Mouse (Mus musculus): ENCODE results near the gene Rprd2. TPM values are rescaled to one million over a fixed set of nuclear protein-coding genes. Genes with fewer than 3 reads are reported as not detected.

The Rprd2 gene
- polyA plus RNA-seq, 1 experiment from 2014 or later, result 23.5 TPM

- Histone ChIP-seq H3K4me1 (replicated peaks; ENCODE audit: control insufficient read depth, insufficient read depth, low read length) (no peaks in the 10 kb centered on the region), H3K9ac (replicated peaks; ENCODE audit: low read depth, low read length) (no peak overlapping the region), H3K27me3 (replicated peaks; ENCODE audit: control insufficient read depth, insufficient read depth, low read length) (no peaks in the 10 kb centered on the region), H3K9me3 (ENCODE audit: control insufficient read depth, low read length) (no peaks in the 10 kb centered on the region), H3K4me3 (replicated peaks; ENCODE audit: low read length) (no peak overlapping the region), H3K36me3 (ENCODE audit: control insufficient read depth, insufficient read depth) (no peaks in the 10 kb centered on the region), H3K27ac (ENCODE audit: low read length) (no peak overlapping the region), H3K4me2 (ENCODE audit: low read length) (no peak overlapping the region)
- 92% methylated on average over 4 of the region's 4 CpGs for WGBS
- no peak for ATAC-seq
Measured at GRCm38 (mm10) chr3:95798756-95799155, 19.9 kb downstream of the Rprd2 start.

DNA sequence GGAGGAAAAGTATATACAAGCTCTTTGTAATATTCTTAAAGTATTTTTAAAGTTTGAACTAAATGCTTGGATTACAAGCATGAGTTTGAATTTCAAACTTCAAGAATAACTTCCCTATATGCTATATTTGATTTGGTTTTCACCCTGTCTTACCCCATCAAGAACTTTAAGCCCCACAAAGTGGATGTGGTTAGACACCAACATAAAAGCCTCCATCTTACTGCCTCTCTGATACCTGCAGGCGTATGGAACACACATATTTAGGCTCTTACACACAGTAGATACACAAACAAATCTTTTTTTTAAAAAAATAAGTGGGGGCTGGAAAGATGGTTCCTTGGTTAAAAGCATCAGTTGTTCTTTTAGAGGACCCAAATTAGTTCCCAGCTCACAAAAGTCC is 24.4 kb downstream of the Rprd2 start:
- Histone ChIP-seq H3K36me3 (ENCODE audit: control insufficient read depth, insufficient read depth) (no peaks in the 10 kb centered on the region), H3K9ac (replicated peaks; ENCODE audit: low read depth, low read length) (no peak overlapping the region), H3K4me1 (replicated peaks; ENCODE audit: control insufficient read depth, insufficient read depth, low read length) (no peaks in the 10 kb centered on the region), H3K27me3 (replicated peaks; ENCODE audit: control insufficient read depth, insufficient read depth, low read length) (no peaks in the 10 kb centered on the region), H3K9me3 (ENCODE audit: control insufficient read depth, low read length) (no peaks in the 10 kb centered on the region), H3K27ac (ENCODE audit: low read length) (no peak overlapping the region), H3K4me3 (replicated peaks; ENCODE audit: low read length) (no peak overlapping the region), H3K4me2 (ENCODE audit: low read length) (no peak overlapping the region)
- WGBS, result 90% methylated on average over 1 of the region's 1 CpGs
- ATAC-seq, result no peak

GRCm38 (mm10) chr3:95793662-95794061 is 25.0 kb downstream of the Rprd2 start:
- H3K4me1 ChIP-seq (replicated peaks; ENCODE audit: control insufficient read depth, insufficient read depth, low read length), result no peaks in the 10 kb centered on the region
- H3K9me3 ChIP-seq (ENCODE audit: control insufficient read depth, low read length), result no peaks in the 10 kb centered on the region
- no peaks in the 10 kb centered on the region for H3K27me3 ChIP-seq (replicated peaks; ENCODE audit: control insufficient read depth, insufficient read depth, low read length)
- no peak overlapping the region for H3K4me3 ChIP-seq (replicated peaks; ENCODE audit: low read length)
- 84% methylated on average over 2 of the region's 2 CpGs for WGBS
- no peak overlapping the region for H3K9ac ChIP-seq (replicated peaks; ENCODE audit: low read depth, low read length)
- no peaks in the 10 kb centered on the region for H3K36me3 ChIP-seq (ENCODE audit: control insufficient read depth, insufficient read depth)
- no peak overlapping the region for H3K27ac ChIP-seq (ENCODE audit: low read length)
- H3K4me2 ChIP-seq (ENCODE audit: low read length), result no peak overlapping the region
- ATAC-seq, result no peak

GRCm38 (mm10) chr3:95785501-95785900 is 33.2 kb downstream of the Rprd2 start:
- no peak for ATAC-seq
- H3K36me3 ChIP-seq (ENCODE audit: control insufficient read depth, insufficient read depth), result peaks cover 34% of the 10 kb centered on the region

DNA sequence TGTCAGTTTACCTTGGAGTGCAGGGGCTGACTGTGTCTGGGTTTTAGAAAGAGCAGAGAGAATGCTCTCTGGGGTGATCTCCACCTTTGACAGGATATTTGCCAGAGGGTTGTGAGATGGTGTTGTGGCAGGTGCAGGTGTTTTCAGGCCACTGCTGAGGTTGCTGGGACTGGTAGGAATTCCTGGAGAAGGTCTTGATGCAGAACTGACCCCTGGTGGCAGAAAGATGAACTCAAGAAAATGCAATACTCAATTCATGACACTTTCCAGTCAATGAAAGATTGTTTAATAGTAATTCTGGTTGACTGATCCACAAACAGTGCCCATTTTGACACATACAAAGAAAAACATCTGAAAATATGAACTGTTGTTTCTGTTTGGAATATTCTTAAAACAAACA is 46.7 kb downstream of the Rprd2 start:
- H3K27ac ChIP-seq (ENCODE audit: low read length), result no peak overlapping the region
- no peaks in the 10 kb centered on the region for H3K27me3 ChIP-seq (replicated peaks; ENCODE audit: control insufficient read depth, insufficient read depth, low read length)
- ATAC-seq, result no peak
- H3K9me3 ChIP-seq (ENCODE audit: control insufficient read depth, low read length), result no peaks in the 10 kb centered on the region
- H3K9ac ChIP-seq (replicated peaks; ENCODE audit: low read depth, low read length), result no peak overlapping the region
- peaks cover 24% of the 10 kb centered on the region for H3K36me3 ChIP-seq (ENCODE audit: control insufficient read depth, insufficient read depth)
- H3K4me3 ChIP-seq (replicated peaks; ENCODE audit: low read length), result no peak overlapping the region
- H3K4me1 ChIP-seq (replicated peaks; ENCODE audit: control insufficient read depth, insufficient read depth, low read length), result no peaks in the 10 kb centered on the region
- no peak overlapping the region for H3K4me2 ChIP-seq (ENCODE audit: low read length)

More at GRCm38 (mm10) chr3:95785501-95785900, 33.2 kb downstream of the Rprd2 start:
- Histone ChIP-seq H3K9me3 (ENCODE audit: control insufficient read depth, low read length) (no peaks in the 10 kb centered on the region), H3K27ac (ENCODE audit: low read length) (no peak overlapping the region), H3K27me3 (replicated peaks; ENCODE audit: control insufficient read depth, insufficient read depth, low read length) (no peaks in the 10 kb centered on the region), H3K4me2 (ENCODE audit: low read length) (no peak overlapping the region), H3K9ac (replicated peaks; ENCODE audit: low read depth, low read length) (no peak overlapping the region), H3K4me3 (replicated peaks; ENCODE audit: low read length) (no peak overlapping the region), H3K4me1 (replicated peaks; ENCODE audit: control insufficient read depth, insufficient read depth, low read length) (no peaks in the 10 kb centered on the region)
- 90% methylated on average over 4 of the region's 4 CpGs for WGBS

DNA sequence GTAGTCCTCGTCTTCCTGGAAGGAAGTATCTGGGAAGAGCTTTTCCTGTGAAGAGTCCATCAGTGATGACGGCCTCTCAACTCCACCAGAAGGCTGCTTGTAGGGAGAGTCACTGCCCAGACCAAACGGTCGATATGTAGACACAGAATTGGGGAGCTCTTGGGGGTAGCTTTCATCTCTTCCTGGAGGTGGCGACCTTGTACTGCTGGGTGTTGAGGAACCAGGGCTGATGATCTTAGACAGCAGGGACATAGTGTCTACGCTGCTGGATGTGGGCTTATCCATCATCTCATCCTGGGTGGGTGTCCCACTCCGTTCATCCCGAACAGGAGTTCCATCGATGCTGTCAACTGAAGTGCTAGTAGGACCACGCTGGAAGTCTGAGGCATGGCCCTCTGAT is 53.1 kb downstream of the Rprd2 start:
- ATAC-seq, result no peak
- no peak overlapping the region for H3K9ac ChIP-seq (replicated peaks; ENCODE audit: low read depth, low read length)
- H3K4me3 ChIP-seq (replicated peaks; ENCODE audit: low read length), result no peak overlapping the region
- H3K27ac ChIP-seq (ENCODE audit: low read length), result no peak overlapping the region
- no peak overlapping the region for H3K4me2 ChIP-seq (ENCODE audit: low read length)
- no peaks in the 10 kb centered on the region for H3K4me1 ChIP-seq (replicated peaks; ENCODE audit: control insufficient read depth, insufficient read depth, low read length)
- WGBS, result 94% methylated on average over 10 of the region's 10 CpGs
- no peaks in the 10 kb centered on the region for H3K27me3 ChIP-seq (replicated peaks; ENCODE audit: control insufficient read depth, insufficient read depth, low read length)
- H3K9me3 ChIP-seq (ENCODE audit: control insufficient read depth, low read length), result no peaks in the 10 kb centered on the region
- H3K36me3 ChIP-seq (ENCODE audit: control insufficient read depth, insufficient read depth), result peaks cover 23% of the 10 kb centered on the region

GRCm38 (mm10) chr3:95763811-95764210 is 54.9 kb downstream of the Rprd2 start:
- ATAC-seq, result no peak
- 75% methylated on average over 10 of the region's 10 CpGs for WGBS
- H3K36me3 ChIP-seq (ENCODE audit: control insufficient read depth, insufficient read depth), result peaks cover 20% of the 10 kb centered on the region

DNA sequence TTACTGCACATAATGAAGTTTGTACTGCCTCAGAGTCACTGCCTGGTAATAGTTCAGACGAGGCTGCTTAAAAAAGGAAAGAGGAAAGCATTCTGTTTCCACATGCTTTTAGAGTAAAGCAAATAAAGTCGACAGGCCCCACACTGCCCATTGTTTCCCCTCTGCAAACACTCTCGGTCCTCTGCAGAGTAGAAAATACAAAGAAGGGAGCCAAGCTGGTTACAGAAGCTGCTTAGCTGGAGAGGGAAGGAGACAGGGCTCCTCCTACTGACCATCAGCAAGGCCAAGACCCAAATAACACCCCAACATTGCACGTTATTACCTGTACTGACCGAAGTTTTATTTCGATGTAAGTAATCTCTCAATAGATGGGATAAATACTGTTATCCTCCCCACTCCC is 55.7 kb downstream of the Rprd2 start:
- no peak for ATAC-seq
- H3K9ac ChIP-seq (replicated peaks; ENCODE audit: low read depth, low read length), result no peak overlapping the region
- H3K27ac ChIP-seq (ENCODE audit: low read length), result no peak overlapping the region
- H3K4me3 ChIP-seq (replicated peaks; ENCODE audit: low read length), result no peak overlapping the region
- H3K4me1 ChIP-seq (replicated peaks; ENCODE audit: control insufficient read depth, insufficient read depth, low read length), result no peaks in the 10 kb centered on the region
- peaks cover 18% of the 10 kb centered on the region for H3K36me3 ChIP-seq (ENCODE audit: control insufficient read depth, insufficient read depth)
- no peaks in the 10 kb centered on the region for H3K27me3 ChIP-seq (replicated peaks; ENCODE audit: control insufficient read depth, insufficient read depth, low read length)
- H3K9me3 ChIP-seq (ENCODE audit: control insufficient read depth, low read length), result no peaks in the 10 kb centered on the region
- WGBS, result 48% methylated on average over 6 of the region's 6 CpGs
- H3K4me2 ChIP-seq (ENCODE audit: low read length), result no peak overlapping the region

More at GRCm38 (mm10) chr3:95763811-95764210, 54.9 kb downstream of the Rprd2 start:
- H3K4me3 ChIP-seq (replicated peaks; ENCODE audit: low read length), result no peak overlapping the region
- no peak overlapping the region for H3K9ac ChIP-seq (replicated peaks; ENCODE audit: low read depth, low read length)
- no peaks in the 10 kb centered on the region for H3K4me1 ChIP-seq (replicated peaks; ENCODE audit: control insufficient read depth, insufficient read depth, low read length)
- H3K27me3 ChIP-seq (replicated peaks; ENCODE audit: control insufficient read depth, insufficient read depth, low read length), result no peaks in the 10 kb centered on the region
- H3K9me3 ChIP-seq (ENCODE audit: control insufficient read depth, low read length), result no peaks in the 10 kb centered on the region
- no peak overlapping the region for H3K27ac ChIP-seq (ENCODE audit: low read length)
- no peak overlapping the region for H3K4me2 ChIP-seq (ENCODE audit: low read length)

DNA sequence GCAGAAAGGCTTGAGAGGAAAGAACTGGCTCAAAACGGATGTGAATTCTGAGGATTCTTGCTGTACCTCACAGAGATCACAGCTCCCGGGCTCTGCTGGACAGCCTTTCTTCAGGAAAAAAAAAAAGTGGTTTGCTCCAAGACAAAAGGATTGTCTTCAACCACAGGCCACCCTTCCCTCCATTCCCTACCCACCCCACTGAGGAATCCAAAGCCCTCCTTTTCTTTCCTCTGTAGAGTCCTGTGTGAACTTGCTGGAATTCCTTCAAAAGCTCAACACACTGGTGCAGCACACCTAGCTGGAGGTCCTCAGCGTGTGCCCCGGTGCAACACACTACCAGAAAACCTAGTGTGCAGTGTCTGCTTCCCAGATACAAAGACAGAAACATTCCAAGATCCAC is 56.9 kb downstream of the Rprd2 start:
- no peak overlapping the region for H3K9ac ChIP-seq (replicated peaks; ENCODE audit: low read depth, low read length)
- no peak overlapping the region for H3K4me2 ChIP-seq (ENCODE audit: low read length)
- H3K9me3 ChIP-seq (ENCODE audit: control insufficient read depth, low read length), result no peaks in the 10 kb centered on the region
- WGBS, result 73% methylated on average over 4 of the region's 4 CpGs
- no peak for ATAC-seq
- H3K27me3 ChIP-seq (replicated peaks; ENCODE audit: control insufficient read depth, insufficient read depth, low read length), result no peaks in the 10 kb centered on the region
- no peak overlapping the region for H3K27ac ChIP-seq (ENCODE audit: low read length)
- H3K4me3 ChIP-seq (replicated peaks; ENCODE audit: low read length), result no peak overlapping the region
- peaks cover 18% of the 10 kb centered on the region for H3K36me3 ChIP-seq (ENCODE audit: control insufficient read depth, insufficient read depth)
- H3K4me1 ChIP-seq (replicated peaks; ENCODE audit: control insufficient read depth, insufficient read depth, low read length), result no peaks in the 10 kb centered on the region

DNA sequence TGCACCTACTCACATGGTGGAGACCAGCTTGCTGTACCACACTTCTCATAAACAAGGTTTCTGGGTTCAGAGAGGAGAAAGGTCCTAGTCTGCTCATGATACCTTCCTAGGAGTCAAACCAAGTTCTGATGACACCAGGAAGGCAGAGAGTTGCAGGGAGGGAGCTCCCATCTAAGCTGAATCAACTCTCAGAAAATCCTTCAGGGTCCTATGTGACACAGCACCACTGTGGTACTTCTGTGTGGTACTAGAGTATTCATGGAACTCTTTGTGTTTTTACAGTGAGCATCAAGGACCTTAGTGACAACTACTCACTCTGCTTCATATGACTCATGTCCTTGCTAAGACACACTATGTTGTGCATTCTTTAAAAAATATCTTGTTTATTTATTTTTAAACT is 58.0 kb downstream of the Rprd2 start:
- H3K27me3 ChIP-seq (replicated peaks; ENCODE audit: control insufficient read depth, insufficient read depth, low read length), result no peaks in the 10 kb centered on the region
- no peak overlapping the region for H3K4me3 ChIP-seq (replicated peaks; ENCODE audit: low read length)
- no peak overlapping the region for H3K27ac ChIP-seq (ENCODE audit: low read length)
- H3K9ac ChIP-seq (replicated peaks; ENCODE audit: low read depth, low read length), result no peak overlapping the region
- no peak for ATAC-seq
- H3K4me1 ChIP-seq (replicated peaks; ENCODE audit: control insufficient read depth, insufficient read depth, low read length), result no peaks in the 10 kb centered on the region
- no peak overlapping the region for H3K4me2 ChIP-seq (ENCODE audit: low read length)
- H3K36me3 ChIP-seq (ENCODE audit: control insufficient read depth, insufficient read depth), result peaks cover 9% of the 10 kb centered on the region
- H3K9me3 ChIP-seq (ENCODE audit: control insufficient read depth, low read length), result no peaks in the 10 kb centered on the region
